Mouse (Mus musculus) kidney, adult 2 months (tissue): ENCODE measurements at regions not wholly inside any gene's neighbourhood (a gene's known extent, or its start where the extent isn't known, plus 50 kb on each side); places are given as distances from the start of the nearest gene placed in this dataset.
A peak's percentile ranks its signal among the peaks of the same experiment; 100 is the strongest.

Source experiments
- DNase-seq: peaks from one replicate; pipeline ENCODE4 v3.0.0; 2021
- H3K27ac ChIP-seq: fragments of 200-500 bp; 2 replicates; pipeline ENCODE4 v1.5.1; 2012; ENCODE audit warnings: low read depth, low read length, control low read depth, inconsistent platforms; ENCODE audit not compliant: insufficient read depth
- H3K27me3 ChIP-seq: fragments of 200-500 bp; replicated peaks from 2 replicates; pipeline ENCODE4 v1.6.1; 2012; ENCODE audit warnings: mild to moderate bottlenecking, moderate library complexity, low read length, inconsistent platforms; ENCODE audit not compliant: control insufficient read depth, insufficient read depth
- H3K36me3 ChIP-seq: fragments of 200-500 bp; 2 replicates; pipeline ENCODE4 v1.6.1; 2012; ENCODE audit warnings: mild to moderate bottlenecking, moderate library complexity, low read length, inconsistent platforms; ENCODE audit not compliant: control insufficient read depth, insufficient read depth
- H3K4me1 ChIP-seq: fragments of 200-500 bp; 2 replicates; pipeline ENCODE4 v1.6.1; 2011; ENCODE audit warnings: low read length; ENCODE audit not compliant: control insufficient read depth, insufficient read depth
- H3K4me3 ChIP-seq: fragments of 200-500 bp; 2 replicates; pipeline ENCODE4 v1.5.1; 2011; ENCODE audit warnings: mild to moderate bottlenecking, low read depth, low read length, control low read depth; ENCODE audit not compliant: insufficient read depth
- CTCF ChIP-seq: fragments of 200-500 bp; conservative IDR thresholded peaks from 2 replicates; pipeline ENCODE4 v1.5.1; 2011; ENCODE audit warnings: low read depth, mild to moderate bottlenecking, control low read depth, low read length, moderate library complexity, mixed read lengths; ENCODE audit not compliant: insufficient read depth, insufficient read length
- POLR2A ChIP-seq: fragments of 200-500 bp; IDR thresholded peaks from one replicate; pipeline ENCODE4 v1.6.1; 2011; ENCODE audit warnings: low read depth, low read length, control low read depth
- WGBS: fragments of 180-500 bp; shearing (Covaris S2); methylation state at CpG from one replicate; pipeline ENCODE4 v1.1.7; 2018; 5-methylcytosine and 5-hydroxymethylcytosine counted together

DNA sequence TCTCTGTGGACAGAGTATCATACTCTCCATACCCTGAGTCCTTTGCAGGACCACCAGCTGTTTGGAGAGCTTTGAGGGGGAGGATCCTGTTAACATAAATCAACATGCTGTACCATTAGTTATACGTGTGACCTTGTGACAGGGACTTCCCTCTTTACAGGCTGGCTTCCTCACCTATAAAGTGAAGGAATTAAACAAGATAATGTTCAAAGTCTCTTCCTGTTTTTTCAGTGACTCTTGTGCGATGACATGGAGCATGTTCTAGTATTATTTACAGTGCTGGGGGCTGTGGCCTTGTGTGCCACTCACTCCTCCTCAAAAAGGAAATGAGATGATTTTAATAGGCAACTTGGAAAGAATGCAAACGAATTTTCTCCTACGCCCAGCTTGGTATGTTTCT, 182.1 kb upstream of the Meox2 start:
- DNase-seq, result no peak
- Histone ChIP-seq H3K36me3 (no peaks in the 10 kb centered on the region), H3K27me3 (no peaks in the 10 kb centered on the region), H3K27ac (no peak overlapping the region), H3K4me1 (no peaks in the 10 kb centered on the region), H3K4me3 (no peak overlapping the region)
- no peak for TF ChIP-seq POLR2A
- no peak for TF ChIP-seq CTCF
- WGBS, result 22% methylated on average over 4 of the region's 4 CpGs

DNA sequence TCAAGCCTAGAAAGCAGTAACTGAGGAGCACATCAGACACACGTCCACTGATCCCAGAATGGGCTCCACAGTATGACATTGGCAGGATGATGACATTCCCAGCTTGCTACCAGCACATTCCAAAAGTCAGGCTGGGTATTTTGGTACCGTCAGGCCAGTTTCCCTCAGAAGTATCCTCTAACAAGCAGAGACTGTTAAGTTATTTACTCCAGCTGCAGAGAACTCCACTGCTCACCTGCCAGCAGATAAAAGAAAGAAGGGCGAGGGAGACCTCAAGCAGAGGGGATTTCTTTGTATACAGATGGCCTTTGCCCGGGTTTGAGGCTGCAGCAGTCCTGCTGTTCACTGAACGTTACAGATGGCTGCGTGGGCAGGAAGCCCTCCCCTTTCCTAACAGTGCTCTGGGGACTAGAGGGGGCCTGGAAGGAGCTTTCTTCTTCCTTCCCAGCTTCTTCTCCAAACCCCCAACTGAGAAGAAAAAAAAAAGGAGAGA, 175.2 kb upstream of the Meox2 start:
- H3K27me3 ChIP-seq, result no peaks in the 10 kb centered on the region
- no peaks in the 10 kb centered on the region for H3K4me1 ChIP-seq
- no peaks in the 10 kb centered on the region for H3K36me3 ChIP-seq
- H3K27ac ChIP-seq, result no peak overlapping the region
- TF ChIP-seq POLR2A, result no peak
- TF ChIP-seq CTCF, result no peak
- no peak for DNase-seq
- no peak overlapping the region for H3K4me3 ChIP-seq
- WGBS, result 9% methylated on average over 6 of the region's 6 CpGs

DNA sequence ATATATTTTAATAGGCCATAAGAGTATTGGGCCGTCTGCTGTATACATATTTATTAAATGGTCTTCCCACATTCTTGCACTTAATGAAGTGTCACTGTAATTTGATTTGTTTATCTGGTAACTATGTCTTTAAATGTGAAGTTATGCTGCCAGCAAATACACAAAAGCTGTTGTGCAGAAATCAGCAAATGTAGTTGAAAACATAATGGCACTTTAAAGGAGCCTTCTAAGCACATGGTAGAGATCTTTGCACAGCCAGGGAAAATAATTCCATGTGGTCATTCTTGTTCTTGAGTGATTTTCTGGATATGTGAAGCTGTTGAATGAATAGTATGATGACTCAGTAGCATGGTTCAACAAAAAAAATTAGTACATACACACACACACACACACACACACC, 164.4 kb upstream of the Meox2 start:
- no peaks in the 10 kb centered on the region for H3K36me3 ChIP-seq
- no peaks in the 10 kb centered on the region for H3K4me1 ChIP-seq
- TF ChIP-seq CTCF (no peak), POLR2A (no peak)
- DNase-seq, result no peak
- WGBS, result 95% methylated on average over 1 of the region's 1 CpGs
- no peaks in the 10 kb centered on the region for H3K27me3 ChIP-seq
- no peak overlapping the region for H3K4me3 ChIP-seq
- H3K27ac ChIP-seq, result no peak overlapping the region

DNA sequence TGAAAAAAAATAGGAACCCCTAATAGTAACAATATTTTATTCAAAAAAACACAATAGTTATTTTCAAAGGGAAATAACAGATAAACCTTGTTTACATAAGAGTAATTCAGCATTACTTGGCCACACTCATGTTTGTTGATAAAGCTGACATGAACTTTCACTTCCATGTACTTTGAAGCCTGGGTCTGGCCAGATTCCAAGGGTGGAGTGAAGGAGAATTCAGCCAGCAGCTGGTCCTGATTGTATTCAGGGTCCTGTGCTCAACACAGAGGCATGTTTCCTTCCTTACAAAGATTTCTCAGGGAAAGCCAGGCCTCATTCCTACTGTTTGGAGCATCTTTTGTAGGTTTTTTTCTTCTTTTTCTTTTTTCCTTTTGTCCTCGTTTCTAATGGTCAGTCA, 162.4 kb upstream of the Meox2 start:
- WGBS, result 44% methylated on average over 1 of the region's 1 CpGs
- peak; percentile 83 for DNase-seq
- Histone ChIP-seq H3K4me1 (no peaks in the 10 kb centered on the region), H3K27me3 (no peaks in the 10 kb centered on the region), H3K27ac (no peak overlapping the region), H3K4me3 (no peak overlapping the region), H3K36me3 (no peaks in the 10 kb centered on the region)
- TF ChIP-seq POLR2A, result no peak
- no peak for TF ChIP-seq CTCF

DNA sequence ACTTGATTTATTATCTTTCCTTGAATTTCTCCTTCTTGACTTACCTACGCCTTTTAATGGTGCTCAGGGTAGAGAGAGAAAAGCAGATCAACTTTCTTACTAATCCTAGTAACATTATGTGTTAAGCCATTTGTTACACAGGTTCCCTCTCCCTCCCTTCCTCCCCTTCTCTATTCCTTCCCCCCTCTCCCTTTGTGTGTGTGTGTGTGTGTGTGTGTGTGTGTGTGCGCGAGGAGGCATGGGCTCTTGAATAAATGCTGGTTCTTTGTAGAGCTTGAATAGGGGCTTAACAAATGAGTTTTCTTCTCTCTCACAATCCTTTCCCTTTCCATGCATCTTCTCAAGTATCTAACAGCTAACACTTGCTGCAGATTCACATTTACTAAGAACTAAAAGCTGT, 160.4 kb upstream of the Meox2 start:
- Histone ChIP-seq H3K36me3 (no peaks in the 10 kb centered on the region), H3K27ac (no peak overlapping the region), H3K27me3 (no peaks in the 10 kb centered on the region), H3K4me1 (no peaks in the 10 kb centered on the region), H3K4me3 (no peak overlapping the region)
- WGBS, result 81% methylated on average over 3 of the region's 3 CpGs
- no peak for TF ChIP-seq POLR2A
- no peak for TF ChIP-seq CTCF
- DNase-seq, result no peak

DNA sequence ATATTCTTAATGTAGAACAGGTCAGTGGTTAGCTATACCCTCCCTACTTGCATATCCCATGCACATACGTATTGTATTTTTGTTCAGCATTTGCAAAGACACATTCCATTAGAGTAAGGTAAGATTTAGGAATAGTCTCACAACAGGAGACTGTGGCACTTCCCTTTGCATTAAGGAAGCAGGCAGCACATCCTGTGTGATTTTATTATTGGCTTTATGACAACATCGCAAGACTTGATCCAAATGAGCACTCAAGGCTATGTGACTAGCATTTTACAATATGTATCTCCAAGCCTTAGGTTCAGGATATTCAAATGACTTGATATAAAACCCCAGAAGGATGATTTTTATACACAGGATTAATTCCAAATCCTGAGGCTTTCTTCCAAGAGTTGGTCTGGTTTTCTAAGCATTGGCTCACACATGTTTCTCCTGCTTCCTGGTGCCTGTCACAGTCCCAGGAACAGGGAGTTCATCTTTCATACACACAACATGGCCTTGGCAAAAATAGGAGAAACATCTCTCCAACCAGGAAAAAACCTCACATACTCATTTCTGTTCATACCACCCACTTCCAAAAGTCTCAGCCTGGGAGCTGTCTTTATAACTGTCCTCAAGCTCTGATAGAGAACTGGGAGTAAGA, 159.1 kb upstream of the Meox2 start:
- H3K4me3 ChIP-seq, result no peak overlapping the region
- no peaks in the 10 kb centered on the region for H3K4me1 ChIP-seq
- DNase-seq, result peak; percentile 13
- H3K27me3 ChIP-seq, result no peaks in the 10 kb centered on the region
- H3K36me3 ChIP-seq, result no peaks in the 10 kb centered on the region
- 72% methylated on average over 2 of the region's 2 CpGs for WGBS
- TF ChIP-seq POLR2A (no peak), CTCF (no peak)
- H3K27ac ChIP-seq, result no peak overlapping the region

DNA sequence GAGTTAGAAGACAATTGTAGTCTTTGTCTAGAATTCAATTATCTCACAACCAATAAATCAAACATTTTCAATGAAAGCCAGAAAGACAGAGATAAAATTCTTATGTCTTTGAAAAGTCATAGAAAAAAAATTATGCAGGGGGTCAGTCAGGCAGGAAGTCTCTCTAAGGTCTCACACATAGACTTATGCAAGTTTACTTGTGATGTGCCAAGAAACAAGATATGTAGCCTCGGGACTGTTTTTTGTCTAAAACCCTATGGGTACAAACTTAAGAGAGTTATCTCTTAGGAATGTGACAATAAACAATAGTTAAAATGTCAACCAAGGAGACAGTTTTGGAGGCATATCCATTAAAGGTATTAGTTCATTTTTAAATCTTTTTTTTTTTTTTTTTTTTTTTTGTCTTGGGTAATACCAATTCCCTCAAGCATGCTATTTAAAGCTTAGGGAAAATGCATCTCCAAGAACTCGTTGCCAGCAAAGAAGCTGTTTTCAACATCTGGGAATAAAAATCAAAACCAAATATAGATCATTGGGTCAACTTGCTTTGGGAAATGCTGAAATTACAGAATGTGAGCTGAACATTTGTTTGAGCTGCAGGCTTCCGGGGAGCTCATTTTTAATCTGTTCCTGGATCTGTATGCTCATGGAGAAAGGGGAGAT, 133.8 kb upstream of the Meox2 start:
- TF ChIP-seq CTCF (no peak), POLR2A (no peak)
- no peaks in the 10 kb centered on the region for H3K4me1 ChIP-seq
- WGBS, result 62% methylated on average over 3 of the region's 3 CpGs

More for the DNA sequence above, 133.8 kb upstream of the Meox2 start:
- H3K36me3 ChIP-seq, result no peaks in the 10 kb centered on the region
- H3K27ac ChIP-seq, result no peak overlapping the region
- no peak overlapping the region for H3K4me3 ChIP-seq
- DNase-seq, result no peak
- no peaks in the 10 kb centered on the region for H3K27me3 ChIP-seq
